Mouse (Mus musculus): Measurements from ENCODE around the gene Pim3. TPM values are rescaled to one million over a fixed set of nuclear protein-coding genes. Genes with fewer than 3 reads are reported as not detected.

Gene Pim3
- total and polyA plus RNA-seq, 3 experiments: 33.6 to 41.6 TPM; not detected in 1

DNA sequence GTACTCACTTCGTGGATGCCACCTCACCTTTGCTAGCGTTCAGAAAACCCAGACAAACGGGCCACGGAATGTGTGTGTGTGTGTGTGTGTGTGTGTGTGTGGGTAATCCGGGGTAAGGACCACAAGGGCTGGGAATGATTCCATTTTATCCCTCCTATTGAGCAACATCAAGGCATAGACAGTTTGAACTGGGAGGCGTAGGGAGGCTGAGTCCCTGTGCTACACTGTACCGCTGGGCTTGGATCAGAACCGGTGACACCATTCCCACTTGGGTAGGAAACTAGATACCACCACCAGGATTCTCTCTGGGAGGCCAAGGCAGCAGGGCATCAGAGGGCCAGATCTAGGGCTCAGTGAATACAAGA is 29.7 kb downstream of the Pim3 start:
- H3K79me2 ChIP-seq (ENCODE audit: control insufficient read depth, insufficient read depth, low read length, poor library complexity): no peaks in the 10 kb centered on the region
- no peaks in the 10 kb centered on the region for H3K9me3 ChIP-seq (replicated peaks; ENCODE audit: insufficient read depth, low read length)
- peaks cover 5% of the 10 kb centered on the region in 2 experiments for H3K27me3 ChIP-seq (ENCODE audit: control insufficient read depth in 1 of 2, insufficient read depth in 2 of 2, low read length in 2 of 2)
- H3K4me3 ChIP-seq (ENCODE audit: control insufficient read depth in 1 of 2, insufficient read depth in 1 of 2, low read depth in 2 of 2, low read length in 2 of 2): peak overlapping the region; percentile 47 to 71; a peak in 1 of 4 replicates
- H3K4me1 ChIP-seq (ENCODE audit: control insufficient read depth in 1 of 2, insufficient read depth in 2 of 2, low read length in 2 of 2): no peaks in the 10 kb centered on the region
- no peak overlapping the region for H3K9ac ChIP-seq (ENCODE audit: control insufficient read depth, low read depth, low read length, poor library complexity, severe bottlenecking)
- H3K36me3 ChIP-seq (ENCODE audit: control insufficient read depth in 1 of 2, insufficient read depth in 2 of 2, low read length in 2 of 2): no peaks in the 10 kb centered on the region
- no peak for DNase-seq (ENCODE audit: low read depth, low spot score)
- no peak for TF ChIP-seq NRF1 (IDR thresholded peaks at IDR 0.05; ENCODE audit: insufficient read depth, low read depth, low read length, poor library complexity, severe bottlenecking)
- no peak for TF ChIP-seq KAT2A (conservative IDR thresholded peaks at IDR 0.05; ENCODE audit: low read depth, low read length)
- no peak for TF ChIP-seq NELFE (IDR thresholded peaks at IDR 0.05; ENCODE audit: low read depth, low read length)
- TF ChIP-seq ZKSCAN1 (IDR thresholded peaks at IDR 0.05; ENCODE audit: low read depth, low read length): no peak
- TF ChIP-seq ELF1 (IDR thresholded peaks at IDR 0.05; ENCODE audit: low read depth, low read length): no peak
- no peak for TF ChIP-seq UBTF (IDR thresholded peaks at IDR 0.05; ENCODE audit: borderline replicate concordance, insufficient read depth, low read depth, low read length)
- TF ChIP-seq JUND (IDR thresholded peaks at IDR 0.05; ENCODE audit: low read depth, low read length): no peak
- TF ChIP-seq E2F4 (IDR thresholded peaks at IDR 0.05; ENCODE audit: borderline replicate concordance, low read depth, low read length): no peak
- no peak for TF ChIP-seq MEF2A (IDR thresholded peaks at IDR 0.05; ENCODE audit: extremely low read depth, insufficient replicate concordance, low read depth, low read length, poor library complexity, severe bottlenecking)
- TF ChIP-seq ZMIZ1 (IDR thresholded peaks at IDR 0.05; ENCODE audit: low read depth, low read length): no peak
- TF ChIP-seq MYB (IDR thresholded peaks at IDR 0.05; ENCODE audit: low read depth, low read length): no peak
- TF ChIP-seq EP300 (IDR thresholded peaks at IDR 0.05; ENCODE audit: low read depth in 1 of 2, low read length in 2 of 2): no peak
- TF ChIP-seq POLR2AphosphoS5 (IDR thresholded peaks at IDR 0.05; ENCODE audit: borderline replicate concordance, low read depth, low read length): no peak
- no peak for TF ChIP-seq TBP (IDR thresholded peaks at IDR 0.05; ENCODE audit: low read depth, low read length)
- TF ChIP-seq CHD2 (IDR thresholded peaks at IDR 0.05; ENCODE audit: low read length): no peak
- no peak for TF ChIP-seq MXI1 (IDR thresholded peaks at IDR 0.05; ENCODE audit: low read depth, low read length)
- no peak for TF ChIP-seq TAL1 (IDR thresholded peaks at IDR 0.05; ENCODE audit: low read length)
- no peak for TF ChIP-seq RCOR1 (IDR thresholded peaks at IDR 0.05; ENCODE audit: low read depth, low read length)
- TF ChIP-seq POLR2A (IDR thresholded peaks at IDR 0.05; ENCODE audit: control insufficient read depth in 1 of 2, insufficient read depth in 1 of 2, low read depth in 1 of 2, low read length in 2 of 2, poor library complexity in 1 of 2): no peak
- no peak for TF ChIP-seq GABPA (IDR thresholded peaks at IDR 0.05; ENCODE audit: low read depth, low read length)
- no peak overlapping the region for H3K27ac ChIP-seq (ENCODE audit: control insufficient read depth, low read depth, low read length)

DNA sequence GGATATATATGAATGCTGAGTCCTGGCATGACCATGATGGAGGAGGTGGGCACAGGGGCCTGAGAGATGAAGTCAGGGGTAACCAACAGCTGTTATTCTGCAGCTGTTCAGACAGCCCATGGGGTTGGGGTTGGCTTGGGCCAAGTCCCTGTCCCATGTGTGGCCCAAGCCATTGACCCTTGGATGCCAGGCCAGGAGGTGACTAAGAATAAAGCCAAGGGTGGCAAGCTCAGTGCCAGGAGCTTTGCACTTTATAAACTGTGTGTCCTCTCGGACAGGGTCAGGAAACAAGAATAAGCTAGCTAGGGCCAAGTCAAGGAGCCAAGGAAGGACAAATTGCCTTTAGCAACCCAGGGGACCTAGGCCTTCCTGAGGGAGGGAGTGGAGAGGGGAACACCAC is 30.3 kb downstream of the Pim3 start:
- Histone ChIP-seq H3K9me3 (replicated peaks; ENCODE audit: insufficient read depth, low read length) (no peaks in the 10 kb centered on the region), H3K27me3 (ENCODE audit: control insufficient read depth in 1 of 2, insufficient read depth in 2 of 2, low read length in 2 of 2) (peaks cover 2 to 5% of the 10 kb centered on the region in 2 experiments), H3K4me3 (ENCODE audit: control insufficient read depth in 1 of 2, insufficient read depth in 1 of 2, low read depth in 2 of 2, low read length in 2 of 2) (no peak overlapping the region), H3K9ac (ENCODE audit: control insufficient read depth, low read depth, low read length, poor library complexity, severe bottlenecking) (no peak overlapping the region), H3K4me1 (ENCODE audit: control insufficient read depth in 1 of 2, insufficient read depth in 2 of 2, low read length in 2 of 2) (no peaks in the 10 kb centered on the region), H3K27ac (ENCODE audit: control insufficient read depth, low read depth, low read length) (no peak overlapping the region), H3K36me3 (ENCODE audit: control insufficient read depth in 1 of 2, insufficient read depth in 2 of 2, low read length in 2 of 2) (no peaks in the 10 kb centered on the region), H3K79me2 (ENCODE audit: control insufficient read depth, insufficient read depth, low read length, poor library complexity) (no peaks in the 10 kb centered on the region)
- DNase-seq (ENCODE audit: low read depth, low spot score): no peak
- TF ChIP-seq MEF2A (IDR thresholded peaks at IDR 0.05; ENCODE audit: extremely low read depth, insufficient replicate concordance, low read depth, low read length, poor library complexity, severe bottlenecking) (no peak), TAL1 (IDR thresholded peaks at IDR 0.05; ENCODE audit: low read length) (no peak), ZC3H11A (IDR thresholded peaks at IDR 0.05; ENCODE audit: low read depth, low read length) (no peak), MXI1 (IDR thresholded peaks at IDR 0.05; ENCODE audit: low read depth, low read length) (no peak), RCOR1 (IDR thresholded peaks at IDR 0.05; ENCODE audit: low read depth, low read length) (no peak), JUND (IDR thresholded peaks at IDR 0.05; ENCODE audit: low read depth, low read length) (no peak), ELF1 (IDR thresholded peaks at IDR 0.05; ENCODE audit: low read depth, low read length) (no peak), POLR2A (IDR thresholded peaks at IDR 0.05; ENCODE audit: control insufficient read depth in 1 of 2, insufficient read depth in 1 of 2, low read depth in 1 of 2, low read length in 2 of 2, poor library complexity in 1 of 2) (no peak), CHD2 (IDR thresholded peaks at IDR 0.05; ENCODE audit: low read length) (no peak), ZKSCAN1 (IDR thresholded peaks at IDR 0.05; ENCODE audit: low read depth, low read length) (no peak), SIN3A (IDR thresholded peaks at IDR 0.05; ENCODE audit: low read length) (no peak), ZMIZ1 (IDR thresholded peaks at IDR 0.05; ENCODE audit: low read depth, low read length) (no peak)

All from MEL (cell line).